Mouse (Mus musculus) E14TG2a.4 (cell line): Measurements from ENCODE around the gene Cdc42se1.

Source experiments
- CTCF ChIP-seq: conservative IDR thresholded peaks from 2 replicates; pipeline ENCODE4 v1.5.1; 2014; ENCODE audit warnings: low read length
- NANOG ChIP-seq: IDR thresholded peaks from 2 replicates; pipeline ENCODE4 v1.6.1; 2014; ENCODE audit warnings: borderline replicate concordance, low read length, mixed read lengths
- POU5F1 ChIP-seq: IDR thresholded peaks from 2 replicates; pipeline ENCODE4 v1.6.1; 2014; ENCODE audit warnings: low read length, borderline replicate concordance

- no peak for TF ChIP-seq CTCF
- TF ChIP-seq POU5F1, result no peak
- no peak for TF ChIP-seq NANOG
Measured at GRCm38 (mm10) chr3:95195772-95196171, 32.8 kb upstream of the Cdc42se1 start.
